Mouse (Mus musculus) heart, postnatal 0 days (tissue): ENCODE results near the gene Elfn1. TPM values are rescaled to one million over a fixed set of nuclear protein-coding genes. Genes with fewer than 3 reads are reported as not detected.

ENCODE experiments used
- ATAC-seq: fragments of 200-750 bp; cut with Nextera tagmentation; 2 replicates; pipeline ENCODE4 v1.8.0; 2017; ENCODE audit warnings: low read depth, moderate number of reproducible peaks, moderate library complexity; ENCODE audit not compliant: insufficient read depth
- DNase-seq: peaks from one replicate; pipeline ENCODE4 v3.0.0-alpha.2; 2016; ENCODE audit warnings: low spot score
- H3K27ac ChIP-seq: fragments of 300-500 bp; sonication (generic); 2 replicates; pipeline ENCODE4 v1.5.1; 2014; ENCODE audit warnings: low read depth, mild to moderate bottlenecking
- H3K27me3 ChIP-seq: fragments of 300-500 bp; sonication (generic); 2 replicates; pipeline ENCODE4 v1.6.1; 2014; ENCODE audit warnings: low read length, mixed read lengths; ENCODE audit not compliant: control insufficient read depth, insufficient read depth
- H3K36me3 ChIP-seq: fragments of 300-500 bp; sonication (generic); replicated peaks from 2 replicates; pipeline ENCODE4 v1.6.1; 2014; ENCODE audit warnings: low read length, mixed read lengths; ENCODE audit not compliant: control insufficient read depth, insufficient read depth
- H3K4me1 ChIP-seq: fragments of 300-500 bp; sonication (generic); 2 replicates; pipeline ENCODE4 v1.6.1; 2014; ENCODE audit warnings: antibody characterized with exemption; ENCODE audit not compliant: control insufficient read depth, insufficient read depth
- H3K4me2 ChIP-seq: fragments of 300-500 bp; sonication (generic); 2 replicates; pipeline ENCODE4 v1.6.1; 2014; ENCODE audit warnings: low read depth, mild to moderate bottlenecking, low read length, moderate library complexity
- H3K4me3 ChIP-seq: fragments of 300-500 bp; sonication (generic); 2 replicates; pipeline ENCODE4 v1.5.1; 2014; ENCODE audit warnings: low read depth, low read length
- H3K9ac ChIP-seq: fragments of 300-500 bp; sonication (generic); replicated peaks from 2 replicates; pipeline ENCODE4 v1.6.1; 2014; ENCODE audit warnings: low read depth, low read length, mixed read lengths
- H3K9me3 ChIP-seq: fragments of 300-500 bp; sonication (generic); replicated peaks from 2 replicates; pipeline ENCODE4 v1.6.1; 2016; ENCODE audit warnings: low read length; ENCODE audit not compliant: control insufficient read depth
- CTCF ChIP-seq: IDR thresholded peaks from 2 replicates; pipeline ENCODE4 v1.5.1; 2016; ENCODE audit warnings: antibody characterized with exemption, control low read depth, low read depth
- EP300 ChIP-seq: IDR thresholded peaks from 2 replicates; pipeline ENCODE4 v1.6.1; 2016; ENCODE audit warnings: antibody characterized with exemption, low read depth
- WGBS: fragments of 180-500 bp; shearing (Covaris S2); extraction: QIAGEN DNeasy Blood & Tissue Kit; methylation state at CpG from one replicate; pipeline ENCODE4 v1.1.7; 2014; 5-methylcytosine and 5-hydroxymethylcytosine counted together
- polyA plus RNA-seq: library from polyadenylated mRNA; unstranded; fragments of >200 nt; fragmentation: Nextera tagmentation; extraction: Ambion mirVana; gene quantifications from 2 replicates; pipeline ENCODE4 v1.2.1, GENCODE M21; 2015
- total RNA-seq: library from RNA; depleted of rRNA; stranded (reverse); fragments of >200 nt; gene quantifications from 2 replicates; pipeline ENCODE4 v1.2.3, GENCODE M21; 2014; ENCODE audit warnings: low replicate concordance

The Elfn1 gene
- total and polyA plus RNA-seq, 2 experiments from 2014 or later = 0.10 to 1.9 TPM

GRCm38 (mm10) chr5:139931947-139932540 lies 24.3 kb downstream of the Elfn1 start:
- no peaks in the 10 kb centered on the region for H3K36me3 ChIP-seq
- TF ChIP-seq EP300 = no peak
- no peak overlapping the region for H3K9ac ChIP-seq
- 39% methylated on average over 15 of the region's 15 CpGs for WGBS
- no peaks in the 10 kb centered on the region for H3K9me3 ChIP-seq
- no peak overlapping the region for H3K4me3 ChIP-seq
- H3K27me3 ChIP-seq = peaks cover 40% of the 10 kb centered on the region
- no peak overlapping the region for H3K4me2 ChIP-seq
- H3K4me1 ChIP-seq = no peaks in the 10 kb centered on the region
- no peak overlapping the region for H3K27ac ChIP-seq
- ATAC-seq = no peak
- DNase-seq = no peak

GRCm38 (mm10) chr5:139932595-139933271 lies 25.0 kb downstream of the Elfn1 start:
- H3K9me3 ChIP-seq = no peaks in the 10 kb centered on the region
- ATAC-seq = peak; percentile 55
- H3K4me1 ChIP-seq = no peaks in the 10 kb centered on the region
- WGBS = 33% methylated on average over 13 of the region's 13 CpGs
- H3K4me3 ChIP-seq = no peak overlapping the region
- H3K4me2 ChIP-seq = no peak overlapping the region
- H3K36me3 ChIP-seq = no peaks in the 10 kb centered on the region
- TF ChIP-seq EP300 = no peak
- TF ChIP-seq CTCF = no peak
- no peak overlapping the region for H3K27ac ChIP-seq
- H3K9ac ChIP-seq = no peak overlapping the region
- peaks cover 40% of the 10 kb centered on the region for H3K27me3 ChIP-seq
- no peak for DNase-seq

GRCm38 (mm10) chr5:139933476-139933875 lies 25.7 kb downstream of the Elfn1 start:
- Histone ChIP-seq H3K4me1 (no peaks in the 10 kb centered on the region), H3K4me3 (no peak overlapping the region), H3K9me3 (no peaks in the 10 kb centered on the region), H3K4me2 (no peak overlapping the region), H3K27me3 (peaks cover 40% of the 10 kb centered on the region), H3K9ac (no peak overlapping the region), H3K36me3 (no peaks in the 10 kb centered on the region), H3K27ac (no peak overlapping the region)
- WGBS = 42% methylated on average over 7 of the region's 7 CpGs
- ATAC-seq = no peak
- DNase-seq = no peak
- TF ChIP-seq CTCF (peak; percentile 53), EP300 (no peak)

- no peak for TF ChIP-seq CTCF
- TF ChIP-seq EP300 = no peak
- peaks cover 31% of the 10 kb centered on the region for H3K27me3 ChIP-seq
- WGBS = 75% methylated on average over 13 of the region's 13 CpGs
- no peak overlapping the region for H3K27ac ChIP-seq
- ATAC-seq (no peak), DNase-seq (no peak)
- H3K4me1 ChIP-seq = no peaks in the 10 kb centered on the region
- 0 out of 2 replicates have a peak, but pooled peaks cover 2% of the 10 kb centered on the region for H3K9me3 ChIP-seq
- H3K4me2 ChIP-seq = no peak overlapping the region
- H3K36me3 ChIP-seq = no peaks in the 10 kb centered on the region
- H3K9ac ChIP-seq = no peak overlapping the region
- H3K4me3 ChIP-seq = no peak overlapping the region
These were observed 28.7 kb downstream of the Elfn1 start for GRCm38 (mm10) chr5:139936431-139936830.

GRCm38 (mm10) chr5:139944697-139945096 lies 37.0 kb downstream of the Elfn1 start:
- Histone ChIP-seq H3K9ac (no peak overlapping the region), H3K4me2 (no peak overlapping the region), H3K4me3 (no peak overlapping the region), H3K9me3 (0 out of 2 replicates have a peak, but pooled peaks cover 2% of the 10 kb centered on the region), H3K4me1 (no peaks in the 10 kb centered on the region), H3K27ac (no peak overlapping the region), H3K36me3 (no peaks in the 10 kb centered on the region), H3K27me3 (0 out of 2 replicates have a peak, but pooled peaks cover 8% of the 10 kb centered on the region)
- no peak for DNase-seq
- 36% methylated on average over 7 of the region's 7 CpGs for WGBS
- no peak for ATAC-seq
- TF ChIP-seq EP300 (no peak), CTCF (no peak)
